Mouse (Mus musculus) liver, adult (tissue): ENCODE data around the gene Bmpr1a.

ENCODE experiments used
- GATA4 ChIP-seq: IDR thresholded peaks from 2 replicates; pipeline ENCODE4 v1.6.1; 2014; ENCODE audit warnings: mild to moderate bottlenecking, low read length; ENCODE audit not compliant: insufficient replicate concordance

Gene Bmpr1a

DNA sequence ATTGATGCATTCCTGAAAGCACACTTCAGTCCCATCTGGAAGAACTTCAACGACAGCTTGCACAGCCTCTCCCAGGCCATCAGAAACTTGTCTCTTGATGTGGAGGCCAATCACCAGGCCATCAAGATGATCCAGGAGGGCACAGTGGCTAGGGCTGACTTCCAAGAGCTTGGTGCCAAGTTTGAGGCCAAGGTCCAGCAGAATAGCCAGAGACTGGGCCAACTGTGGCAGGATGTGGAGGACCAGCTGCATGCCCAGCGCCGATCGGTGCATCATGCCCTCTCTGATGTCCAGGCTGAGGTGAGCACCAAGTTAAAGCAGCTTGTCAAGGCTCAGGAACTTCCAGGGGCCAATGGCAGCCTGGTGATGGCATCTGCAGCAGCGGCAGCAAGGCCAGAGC is 105.3 kb downstream of the Bmpr1a start:
- TF ChIP-seq GATA4, result no peak

DNA sequence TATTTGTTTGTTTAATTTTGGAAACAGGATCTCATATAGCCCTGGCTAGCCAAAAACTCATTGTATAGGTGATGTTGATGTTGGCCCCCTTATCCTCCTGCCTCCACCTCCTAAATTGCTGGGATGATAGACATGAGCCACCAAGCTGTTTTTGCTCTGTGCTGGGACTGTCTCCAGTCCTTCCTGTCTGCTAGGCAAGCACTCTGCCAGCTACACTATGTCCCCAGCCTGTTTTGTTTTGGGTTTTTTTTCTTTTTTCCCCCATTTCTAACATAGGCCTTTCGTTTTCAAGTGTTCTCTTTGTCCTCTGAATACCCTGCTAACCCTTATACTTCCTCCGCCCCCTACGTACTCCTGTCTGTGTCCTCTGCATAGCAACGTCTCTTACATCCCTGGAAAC is 109.8 kb downstream of the Bmpr1a start:
- no peak for TF ChIP-seq GATA4

GRCm38 (mm10) chr14:34382921-34383704 is 120.0 kb downstream of the Bmpr1a start:
- no peak for TF ChIP-seq GATA4

DNA sequence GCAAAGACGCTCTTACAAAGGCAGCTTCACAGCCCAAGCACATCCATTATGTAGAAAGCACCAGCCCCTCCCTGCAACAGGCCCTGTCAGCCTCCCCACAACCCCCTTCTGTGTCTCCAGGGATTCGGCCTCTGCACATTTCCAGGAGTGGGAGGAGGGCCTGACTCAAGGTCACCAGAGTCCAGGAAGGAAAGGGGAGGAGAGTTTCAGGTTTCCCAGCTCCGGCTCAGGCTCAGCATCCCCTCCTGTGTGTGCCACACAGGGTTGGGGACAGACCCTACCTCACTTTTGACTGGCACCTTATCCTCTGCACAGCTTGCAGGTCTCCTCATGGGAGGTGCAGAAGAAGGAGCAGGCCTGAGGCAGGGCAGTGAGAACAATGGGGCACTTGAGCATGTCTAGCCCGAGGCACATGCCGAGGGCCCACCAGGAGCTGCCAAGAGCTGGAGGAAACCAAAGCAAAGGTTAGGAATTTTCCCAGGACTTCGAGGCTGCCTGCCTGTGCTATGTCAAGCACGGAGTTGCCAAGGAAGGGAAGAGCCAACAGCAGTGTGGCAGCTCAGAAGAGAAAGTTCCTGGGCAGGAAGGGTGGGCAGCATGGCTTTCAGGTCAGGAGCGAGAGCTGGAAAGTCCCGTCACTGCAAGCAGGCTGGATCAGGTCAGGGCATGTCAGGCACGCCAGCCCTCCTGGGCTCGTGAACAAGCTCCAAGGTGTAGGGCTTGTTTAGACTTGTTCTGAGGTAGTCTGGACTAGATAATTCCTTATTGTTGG is 124.4 kb downstream of the Bmpr1a start:
- TF ChIP-seq GATA4, result no peak

DNA sequence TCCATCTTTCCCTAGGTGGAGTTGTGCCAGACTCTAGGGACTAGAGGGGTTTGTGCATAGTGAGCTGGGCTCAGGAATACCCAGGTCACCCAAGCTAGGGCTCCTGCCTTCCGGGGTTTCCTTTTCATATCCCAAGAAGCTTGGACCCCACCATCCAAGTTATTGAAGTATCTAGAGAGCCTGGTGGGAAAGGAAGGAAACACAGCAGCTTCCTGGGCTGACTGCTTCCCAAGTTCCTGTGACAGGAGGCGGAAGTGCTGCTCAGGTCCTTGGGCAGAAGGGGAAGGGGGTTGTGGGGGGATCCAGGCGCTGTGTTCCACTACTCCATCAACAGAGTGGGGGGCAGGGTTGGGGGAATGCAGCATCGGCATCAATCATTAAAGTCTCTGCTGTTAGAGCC is 126.0 kb downstream of the Bmpr1a start:
- no peak for TF ChIP-seq GATA4

DNA sequence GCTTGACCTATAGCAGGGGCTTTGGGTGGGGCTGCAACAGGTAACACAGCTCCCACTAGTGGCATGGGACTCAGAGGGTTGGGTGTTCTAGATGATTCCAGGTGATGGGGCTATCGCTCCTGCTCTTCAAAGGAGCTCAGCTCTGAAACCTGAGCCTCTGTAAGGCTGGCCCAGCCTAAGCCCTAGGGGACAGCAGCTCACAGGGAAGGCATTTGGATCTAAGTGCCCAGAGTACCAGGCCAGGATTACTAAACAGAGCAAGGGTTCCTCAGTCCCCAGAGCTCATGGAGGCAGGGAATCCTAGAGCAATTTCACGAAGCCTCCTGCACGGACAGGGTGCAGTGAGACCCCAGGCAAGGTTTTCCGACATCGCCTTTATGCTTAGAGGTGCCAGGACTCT is 127.2 kb downstream of the Bmpr1a start:
- TF ChIP-seq GATA4, result no peak

GRCm38 (mm10) chr14:34375415-34375904 is 127.7 kb downstream of the Bmpr1a start, which contains the start of gene Mmrn2:
Gene Mmrn2 (plus strand): TSS chr14:34375465.
- no peak for TF ChIP-seq GATA4

DNA sequence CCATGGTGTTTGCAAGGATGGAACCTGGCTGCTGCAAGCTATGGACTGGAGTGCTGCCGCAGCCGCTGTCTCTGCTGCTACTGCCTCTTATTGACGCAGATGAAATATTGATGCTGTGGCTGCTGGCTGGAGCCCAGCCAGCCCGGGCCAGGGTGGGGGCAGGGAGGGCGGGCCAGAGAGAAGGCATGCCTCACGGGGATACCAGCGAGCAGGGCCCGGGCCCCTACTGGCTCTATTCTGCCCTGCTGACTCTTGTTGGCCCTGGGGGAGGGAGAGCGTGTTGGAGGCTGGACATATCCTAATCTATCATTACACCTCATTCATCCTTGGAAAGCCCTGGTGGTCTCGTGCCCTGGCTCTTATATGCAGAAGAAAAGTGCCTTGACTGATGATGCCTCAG is 128.6 kb downstream of the Bmpr1a start, which contains the start of gene Sncg:
Sncg (minus strand) TSS at position 213 of the 400 bp plus-strand sequence.
- no peak for TF ChIP-seq GATA4

- TF ChIP-seq GATA4, result no peak
Measured at GRCm38 (mm10) chr14:34373581-34373980, 129.6 kb downstream of the Bmpr1a start.

DNA sequence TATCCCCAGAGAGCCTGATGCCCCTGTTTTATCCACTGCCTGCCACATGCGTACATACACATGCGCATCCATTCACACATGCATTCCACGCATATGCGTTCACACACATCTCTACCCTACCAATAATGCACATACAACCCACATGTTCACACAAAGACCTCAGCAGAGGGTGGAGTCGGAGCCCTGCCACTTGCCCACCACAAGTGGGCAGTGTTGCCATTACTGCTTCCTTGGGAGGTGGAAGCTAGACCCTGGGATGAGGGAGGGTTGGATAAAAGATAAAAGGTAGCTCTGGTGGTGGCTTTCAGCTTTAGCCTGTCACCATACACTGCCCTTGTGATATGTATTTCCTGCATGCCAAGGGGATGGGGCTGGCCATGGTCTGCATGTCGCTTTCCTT is 130.5 kb downstream of the Bmpr1a start:
- no peak for TF ChIP-seq GATA4

DNA sequence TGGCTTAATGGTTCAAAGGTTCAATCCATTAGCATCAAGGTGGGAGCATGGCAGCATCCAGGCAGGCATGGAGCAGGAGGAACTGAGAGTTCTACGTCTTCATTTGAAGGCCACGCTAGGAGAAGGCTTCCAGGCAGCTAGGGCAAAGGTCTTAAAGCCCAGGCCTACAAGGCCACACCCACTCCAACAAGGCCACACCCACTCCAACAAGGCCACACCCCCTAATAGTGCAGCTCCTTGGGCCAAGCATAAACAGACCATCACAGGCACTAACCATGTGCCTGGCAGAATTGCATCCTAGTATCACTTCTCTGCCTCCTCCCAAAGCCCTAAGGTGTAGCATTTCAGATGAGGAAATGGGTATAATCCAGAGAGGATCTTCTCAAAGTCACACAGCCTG is 131.4 kb downstream of the Bmpr1a start:
- TF ChIP-seq GATA4, result no peak

DNA sequence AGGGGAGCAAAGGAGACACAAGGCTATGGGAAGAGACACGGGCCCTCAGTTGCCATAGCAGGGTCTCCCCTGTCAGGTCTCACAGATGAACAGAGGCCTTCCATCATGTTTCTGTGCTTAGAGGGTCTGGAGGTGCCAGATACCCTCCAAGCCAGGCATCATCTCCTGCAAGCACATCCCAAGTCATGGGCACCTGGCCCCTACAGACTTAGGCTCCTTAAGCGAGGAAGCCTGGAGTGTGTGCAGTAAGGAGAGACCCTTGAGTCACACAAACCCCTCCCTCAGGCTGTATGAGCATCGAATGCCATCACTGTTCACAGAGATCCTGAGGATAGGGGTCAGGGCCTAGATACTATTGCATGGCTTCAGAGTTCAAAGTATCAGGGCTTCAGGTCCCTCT is 132.2 kb downstream of the Bmpr1a start:
- TF ChIP-seq GATA4, result no peak

DNA sequence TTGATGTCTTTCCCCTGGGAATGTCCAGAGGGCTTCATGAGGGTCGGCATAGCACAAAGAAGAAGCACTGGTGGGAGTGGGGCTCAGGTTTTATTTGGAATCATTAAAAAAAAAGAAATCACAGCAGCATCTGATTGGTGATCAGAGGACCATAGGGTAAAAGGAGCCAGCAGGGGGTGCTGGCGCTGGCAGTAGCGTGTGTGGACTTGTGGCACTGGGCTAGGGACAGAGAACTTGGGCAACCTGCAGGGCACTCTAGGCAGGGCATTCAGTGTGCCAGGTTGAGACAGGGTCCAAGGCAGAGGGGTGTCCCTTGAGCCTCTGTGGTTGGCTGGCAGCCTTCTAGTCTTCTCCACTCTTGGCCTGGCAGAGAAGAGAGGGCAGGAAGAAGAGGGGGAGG is 132.9 kb downstream of the Bmpr1a start:
- no peak for TF ChIP-seq GATA4

GRCm38 (mm10) chr14:34365147-34365507 is 138.0 kb downstream of the Bmpr1a start:
- no peak for TF ChIP-seq GATA4

DNA sequence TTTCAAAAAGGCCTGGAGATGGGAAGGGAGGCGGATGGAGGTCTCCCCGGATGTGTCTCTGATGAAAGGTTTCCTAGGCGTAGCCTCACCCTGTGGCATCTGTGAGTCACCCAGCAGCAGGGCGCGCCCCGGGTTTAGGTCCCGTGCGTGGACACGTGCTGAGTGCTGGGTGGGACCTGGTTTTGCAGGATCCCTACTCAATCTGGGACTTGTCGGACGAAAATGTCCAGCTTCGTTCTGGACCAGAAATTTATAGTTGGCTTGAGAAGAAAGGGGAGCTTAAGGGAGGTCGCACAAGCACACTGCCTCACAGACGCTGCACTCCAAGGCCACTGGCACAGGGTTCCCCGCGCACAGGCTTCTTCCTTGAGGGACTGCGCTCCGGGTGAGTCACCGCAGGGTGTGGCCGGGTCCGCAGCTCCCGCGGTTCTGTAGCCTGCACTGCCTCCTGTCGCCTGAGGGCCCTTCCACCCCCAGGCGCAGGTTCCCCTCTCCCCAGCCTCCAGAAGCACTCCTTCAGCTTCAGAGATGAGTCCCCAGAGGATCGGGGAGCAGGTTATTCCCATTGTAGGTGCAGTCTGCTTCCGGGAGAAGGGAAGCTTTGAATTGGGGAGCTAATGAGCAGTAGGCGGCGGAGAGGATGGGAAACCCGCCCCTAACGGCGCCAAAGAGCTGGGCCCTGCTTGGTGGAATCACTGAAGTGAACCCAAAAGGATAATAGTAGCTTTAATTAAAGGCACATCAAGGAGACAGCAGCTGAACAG is 139.5 kb downstream of the Bmpr1a start:
- TF ChIP-seq GATA4, result no peak
